9 mouse cellular contexts compared by ENCODE assay signal in genomic region chr19:11768163-11768562, GRCm38 (mm10). TPM values are rescaled to one million over a fixed set of nuclear protein-coding genes. Genes with fewer than 3 reads are reported as not detected.
DNase-seq lines count a peak whose midpoint lies in the region; ATAC-seq and TF ChIP-seq lines count a peak whose summit lies in the region.
"Had no signal": no experiment of that assay in that cellular context is flagged by ENCODE, and none has a peak within 500 bp of the region (broad histone marks: within the 10 kb centered on the region; RNA-seq: fewer than 3 reads in every experiment).

No protein-coding gene starts in this region.

- no peaks in the 10 kb centered on the region for H3K27me3 ChIP-seq in liver, embryonic 14.5 days (ENCODE audit: control insufficient read depth, insufficient read depth, low read length)
- H3K27me3 ChIP-seq: hindbrain, embryonic 15.5 days had no signal

- intact Hi-C loops in left cerebral cortex, adult 2 months (cut with DNase I): loop anchor here (5.0 kb wide), 1 partner anchor 416 kb away; no protein-coding TSS in a partner anchor
- intact Hi-C loops in left cerebral cortex, postnatal 10 days (cut with DNase I): loop anchor here (5.0 kb wide), 1 partner anchor 411 kb away; no protein-coding TSS in a partner anchor

- H3K9ac ChIP-seq in liver, embryonic 14.5 days (replicated peaks): no peak overlapping the region
- H3K9ac ChIP-seq: hindbrain, embryonic 15.5 days had no signal

- peak; percentile 95 for TF ChIP-seq CTCF in left cerebral cortex, adult 2 months (IDR thresholded peaks at IDR 0.05)
- peak; percentile 82 for TF ChIP-seq CTCF in liver, embryonic 14.5 days (IDR thresholded peaks at IDR 0.05; ENCODE audit: low read depth)

- no peak for TF ChIP-seq EP300 in liver, embryonic 14.5 days (IDR thresholded peaks at IDR 0.05; ENCODE audit: low read depth)

- no peak overlapping the region for H3K4me3 ChIP-seq in left cerebral cortex, adult 2 months
- H3K4me3 ChIP-seq in liver, embryonic 14.5 days (ENCODE audit: insufficient read depth in 1 of 2, low read depth in 2 of 2, low read length in 2 of 2): no peak overlapping the region
- H3K4me3 ChIP-seq: hindbrain, embryonic 15.5 days had no signal

- no peak overlapping the region for H3K4me2 ChIP-seq in liver, embryonic 14.5 days (ENCODE audit: low read depth)
- H3K4me2 ChIP-seq: hindbrain, embryonic 15.5 days had no signal

- WGBS in liver, embryonic 14.5 days (ENCODE audit: insufficient replicate concordance): 2% methylated on average over 3 of the region's 3 CpGs

- no peak for DNase-seq in left cerebral cortex, adult 2 months (ENCODE audit: extremely low spot score in 1 of 2, low spot score in 2 of 2)
- DNase-seq in left cerebral cortex, postnatal 10 days (ENCODE audit: extremely low spot score in 1 of 2, low spot score in 2 of 2): no peak
- DNase-seq in ES-CJ7 (ENCODE audit: low read depth, low spot score): peak; percentile 77
- DNase-seq in adrenal gland, postnatal 36 days: peak; percentile 34 to 56
- DNase-seq in liver, embryonic 14.5 days (ENCODE audit: low read depth in 3 of 3, low spot score in 3 of 3): peak in 2 of 3 experiments; percentile 30 to 37
- DNase-seq in thymus, postnatal 25 days: peak; percentile 24
- DNase-seq in cerebellum, adult 8-10 months: no peak

- ATAC-seq in liver, embryonic 14.5 days (ENCODE audit: insufficient read depth): no peak

- H3K27ac ChIP-seq in left cerebral cortex, adult 2 months: no peak overlapping the region
- H3K27ac ChIP-seq in liver, embryonic 14.5 days: no peak overlapping the region
- H3K27ac ChIP-seq: hindbrain, embryonic 15.5 days had no signal

- no peaks in the 10 kb centered on the region for H3K9me3 ChIP-seq in liver, embryonic 14.5 days (ENCODE audit: control insufficient read depth, low read length)
- H3K9me3 ChIP-seq: hindbrain, embryonic 15.5 days had no signal

- H3K4me1 ChIP-seq in liver, embryonic 14.5 days (replicated peaks; ENCODE audit: control insufficient read depth in 2 of 2, insufficient read depth in 2 of 2, low read length in 1 of 2): peaks cover 4 to 7% of the 10 kb centered on the region in 2 experiments; a peak in 3 of 4 replicates

- H3K36me3 ChIP-seq in liver, embryonic 14.5 days (replicated peaks; ENCODE audit: control insufficient read depth, insufficient read depth, low read depth): peaks cover 6% of the 10 kb centered on the region

RNA-seq across cellular contexts. Expression of gene Mrpl16, which starts 2.0 kb away (rescaled TPM):
- total RNA-seq in left cerebral cortex, adult 2 months (2021): 10 to 100 TPM; 36.8 to 37.9 TPM
- total RNA-seq in left cerebral cortex, postnatal 10 days (2021): 10 to 100 TPM; 48.3 to 50.1 TPM
- total RNA-seq in adrenal gland, postnatal 36 days (2021): 10 to 100 TPM; 63.8 to 67.8 TPM
- polyA plus RNA-seq in liver, embryonic 14.5 days (2012; rRNA removed): 14.0 and 27.7 TPM in 2 replicates
- 41.8 and 43.9 TPM in 2 replicates for polyA plus RNA-seq in liver, embryonic 14.5 days (2014; fragmentation: Nextera tagmentation; extraction: Ambion mirVana)

RNA-seq across cellular contexts. Expression of gene Gif, which starts 20.8 kb away (rescaled TPM):
- not detected for total RNA-seq in left cerebral cortex, adult 2 months (2021)
- not detected for total RNA-seq in left cerebral cortex, postnatal 10 days (2021)
- total RNA-seq in adrenal gland, postnatal 36 days (2021): not detected
- 0.02 and 0.03 TPM in 2 replicates for polyA plus RNA-seq in liver, embryonic 14.5 days (2012; rRNA removed)
- polyA plus RNA-seq in liver, embryonic 14.5 days (2014; fragmentation: Nextera tagmentation; extraction: Ambion mirVana): 0.13 TPM in 1 of 2 replicates, not detected in the other
- polyA plus RNA-seq: hindbrain, embryonic 15.5 days; neural tube, embryonic 14.5 days had no signal

RNA-seq across cellular contexts. Expression of gene Stx3, which starts 51.0 kb away (rescaled TPM):
- total RNA-seq in left cerebral cortex, adult 2 months (2021): 10 to 100 TPM; 30.9 to 31.4 TPM
- total RNA-seq in left cerebral cortex, postnatal 10 days (2021): 10 to 100 TPM; 17.7 to 17.8 TPM
- total RNA-seq in adrenal gland, postnatal 36 days (2021): 1 to 10 TPM; 8.4 to 9.2 TPM
- polyA plus RNA-seq in liver, embryonic 14.5 days (2012; rRNA removed): 0.39 and 0.78 TPM in 2 replicates
- polyA plus RNA-seq in liver, embryonic 14.5 days (2014; fragmentation: Nextera tagmentation; extraction: Ambion mirVana): 2.1 and 2.6 TPM in 2 replicates

Comparison
In these comparisons a context has a peak if more than half of its experiments do, and no peak if none do; other contexts are left out.
1. DNase-seq: peak in ES-CJ7 (single experiment), adrenal gland, postnatal 36 days (2 of 2), liver, embryonic 14.5 days (2 of 3) and thymus, postnatal 25 days (single experiment); none in left cerebral cortex, adult 2 months (0 of 2), left cerebral cortex, postnatal 10 days (0 of 2) and cerebellum, adult 8-10 months (single experiment).